Mouse (Mus musculus) MEL (cell line): ENCODE measurements around the gene Kcnk7. TPM values are rescaled to one million over a fixed set of nuclear protein-coding genes. Genes with fewer than 3 reads are reported as not detected.

Source experiments
- DNase-seq: peaks from one replicate; pipeline ENCODE4 v3.0.0; 2011; ENCODE audit warnings: low read depth, low spot score
- H3K27ac ChIP-seq: 2 replicates; pipeline ENCODE4 v1.5.1; 2012; ENCODE audit warnings: low read depth, mild to moderate bottlenecking, control low read depth, low read length, moderate library complexity; ENCODE audit not compliant: control insufficient read depth
- H3K27me3 ChIP-seq, 2 experiments: fragments of 150-350 bp in 1 of 2; sonication (generic) in 1 of 2; 2 replicates each; pipeline ENCODE4 v1.6.1; 2012; ENCODE audit warnings: low read length in 2 of 2, mild to moderate bottlenecking in 2 of 2, improper control_type of control experiment in 1 of 2, moderate library complexity in 1 of 2; ENCODE audit not compliant: insufficient read depth in 2 of 2, control insufficient read depth in 1 of 2
- H3K36me3 ChIP-seq, 2 experiments: 2 replicates each; pipeline ENCODE4 v1.6.1; 2012 to 2014; ENCODE audit warnings: low read length in 2 of 2, improper control_type of control experiment in 1 of 2, inconsistent platforms in 1 of 2, mild to moderate bottlenecking in 1 of 2; ENCODE audit not compliant: insufficient read depth in 2 of 2, control insufficient read depth in 1 of 2
- H3K4me1 ChIP-seq, 2 experiments: fragments of 150-350 bp in 1 of 2; sonication (generic) in 1 of 2; 2 replicates each; pipeline ENCODE4 v1.6.1; 2012; ENCODE audit warnings: low read length in 2 of 2, improper control_type of control experiment in 1 of 2, mild to moderate bottlenecking in 1 of 2; ENCODE audit not compliant: insufficient read depth in 2 of 2, control insufficient read depth in 1 of 2
- H3K4me3 ChIP-seq, 2 experiments: fragments of 150-350 bp in 1 of 2; sonication (generic) in 1 of 2; 2 replicates each; pipeline ENCODE4 v1.5.1; 2012; ENCODE audit warnings: low read depth in 2 of 2, low read length in 2 of 2, mild to moderate bottlenecking in 2 of 2, moderate library complexity in 2 of 2, control low read depth in 1 of 2, improper control_type of control experiment in 1 of 2; ENCODE audit not compliant: control insufficient read depth in 1 of 2, insufficient read depth in 1 of 2
- H3K79me2 ChIP-seq: 2 replicates; pipeline ENCODE4 v1.6.1; 2012; ENCODE audit warnings: mild to moderate bottlenecking, low read length, moderate library complexity; ENCODE audit not compliant: control insufficient read depth, poor library complexity, insufficient read depth
- H3K9ac ChIP-seq: 2 replicates; pipeline ENCODE4 v1.6.1; 2012; ENCODE audit warnings: low read depth, mild to moderate bottlenecking, control low read depth, low read length, moderate library complexity; ENCODE audit not compliant: control insufficient read depth, poor library complexity, severe bottlenecking
- H3K9me3 ChIP-seq: fragments of 150-350 bp; sonication (generic); replicated peaks from 2 replicates; pipeline ENCODE4 v1.6.1; 2012; ENCODE audit warnings: mild to moderate bottlenecking, low read length, improper control_type of control experiment, moderate library complexity; ENCODE audit not compliant: insufficient read depth
- CHD2 ChIP-seq: IDR thresholded peaks from 2 replicates; pipeline ENCODE4 v1.6.1; 2011; ENCODE audit warnings: low read length, improper control_type of control experiment
- CTCF ChIP-seq, 3 experiments: IDR thresholded peaks in 2 of 3; conservative IDR thresholded peaks in 1 of 3; 2 replicates each; pipeline ENCODE4 v1.5.1; 2011 to 2012; ENCODE audit warnings: low read length in 3 of 3, low read depth in 2 of 3, mild to moderate bottlenecking in 2 of 3, improper control_type of control experiment in 1 of 3, inconsistent platforms in 1 of 3, mixed read lengths in 1 of 3, moderate library complexity in 1 of 3; ENCODE audit not compliant: control insufficient read depth in 1 of 3, insufficient read depth in 1 of 3, poor library complexity in 1 of 3, severe bottlenecking in 1 of 3
- E2F4 ChIP-seq: IDR thresholded peaks from 2 replicates; pipeline ENCODE4 v1.6.1; 2011; ENCODE audit warnings: low read depth, low read length, improper control_type of control experiment, borderline replicate concordance
- EP300 ChIP-seq, 2 experiments: IDR thresholded peaks; 2 replicates each; pipeline ENCODE4 v1.6.1; 2011; ENCODE audit warnings: improper control_type of control experiment in 2 of 2, low read length in 2 of 2, low read depth in 1 of 2, mild to moderate bottlenecking in 1 of 2
- ETS1 ChIP-seq: IDR thresholded peaks from 2 replicates; pipeline ENCODE4 v1.6.1; 2012; ENCODE audit warnings: low read depth, mild to moderate bottlenecking, inconsistent platforms, low read length, improper control_type of control experiment, moderate library complexity
- GABPA ChIP-seq: IDR thresholded peaks from 2 replicates; pipeline ENCODE4 v1.6.1; 2012; ENCODE audit warnings: low read depth, mild to moderate bottlenecking, inconsistent platforms, low read length, improper control_type of control experiment, moderate library complexity
- HCFC1 ChIP-seq: IDR thresholded peaks from 2 replicates; pipeline ENCODE4 v1.6.1; 2012; ENCODE audit warnings: low read depth, mild to moderate bottlenecking, inconsistent platforms, low read length, improper control_type of control experiment, moderate library complexity
- MAFK ChIP-seq: IDR thresholded peaks from 2 replicates; pipeline ENCODE4 v1.6.1; 2011; ENCODE audit warnings: low read depth, mild to moderate bottlenecking, low read length, improper control_type of control experiment, borderline replicate concordance
- MAX ChIP-seq: IDR thresholded peaks from 2 replicates; pipeline ENCODE4 v1.6.1; 2011; ENCODE audit warnings: low read length, improper control_type of control experiment
- MAZ ChIP-seq: IDR thresholded peaks from 2 replicates; pipeline ENCODE4 v1.6.1; 2012; ENCODE audit warnings: low read depth, mild to moderate bottlenecking, inconsistent platforms, low read length, improper control_type of control experiment
- MEF2A ChIP-seq: IDR thresholded peaks from 2 replicates; pipeline ENCODE4 v1.6.1; 2014; ENCODE audit warnings: low read depth, mild to moderate bottlenecking, inconsistent platforms, low read length, improper control_type of control experiment; ENCODE audit not compliant: poor library complexity, insufficient replicate concordance, severe bottlenecking; ENCODE audit errors: extremely low read depth
- MXI1 ChIP-seq: IDR thresholded peaks from 2 replicates; pipeline ENCODE4 v1.6.1; 2011; ENCODE audit warnings: mild to moderate bottlenecking, low read depth, low read length, improper control_type of control experiment
- MYB ChIP-seq: IDR thresholded peaks from 2 replicates; pipeline ENCODE4 v1.6.1; 2011; ENCODE audit warnings: mild to moderate bottlenecking, low read depth, low read length, improper control_type of control experiment
- MYC ChIP-seq: IDR thresholded peaks from 2 replicates; pipeline ENCODE4 v1.6.1; 2011; ENCODE audit warnings: low read depth, mild to moderate bottlenecking, low read length, improper control_type of control experiment, moderate library complexity
- NELFE ChIP-seq: IDR thresholded peaks from 2 replicates; pipeline ENCODE4 v1.6.1; 2011; ENCODE audit warnings: low read depth, low read length, improper control_type of control experiment
- NRF1 ChIP-seq: IDR thresholded peaks from 2 replicates; pipeline ENCODE4 v1.6.1; 2014; ENCODE audit warnings: low read depth, mild to moderate bottlenecking, inconsistent platforms, low read length, improper control_type of control experiment, moderate library complexity; ENCODE audit not compliant: poor library complexity, insufficient read depth, severe bottlenecking
- POLR2A ChIP-seq, 2 experiments: IDR thresholded peaks; 2 replicates each; pipeline ENCODE4 v1.6.1; 2011 to 2012; ENCODE audit warnings: low read length in 2 of 2, mild to moderate bottlenecking in 2 of 2, control low read depth in 1 of 2, improper control_type of control experiment in 1 of 2, low read depth in 1 of 2, moderate library complexity in 1 of 2; ENCODE audit not compliant: control insufficient read depth in 1 of 2, insufficient read depth in 1 of 2, poor library complexity in 1 of 2
- POLR2AphosphoS2 ChIP-seq: IDR thresholded peaks from 2 replicates; pipeline ENCODE4 v1.6.1; 2011; ENCODE audit warnings: low read length, improper control_type of control experiment
- POLR2AphosphoS5 ChIP-seq: IDR thresholded peaks from 2 replicates; pipeline ENCODE4 v1.6.1; 2012; ENCODE audit warnings: low read depth, borderline replicate concordance, mild to moderate bottlenecking, inconsistent platforms, low read length, moderate library complexity, mixed read lengths
- RAD21 ChIP-seq: IDR thresholded peaks from 2 replicates; pipeline ENCODE4 v1.6.1; 2011; ENCODE audit warnings: mild to moderate bottlenecking, low read depth, low read length, improper control_type of control experiment
- RCOR1 ChIP-seq: IDR thresholded peaks from 2 replicates; pipeline ENCODE4 v1.6.1; 2012; ENCODE audit warnings: low read depth, mild to moderate bottlenecking, inconsistent platforms, low read length, improper control_type of control experiment
- SIN3A ChIP-seq: IDR thresholded peaks from 2 replicates; pipeline ENCODE4 v1.6.1; 2012; ENCODE audit warnings: low read length, improper control_type of control experiment, inconsistent platforms
- SMC3 ChIP-seq: IDR thresholded peaks from 2 replicates; pipeline ENCODE4 v1.6.1; 2011; ENCODE audit warnings: low read depth, low read length, improper control_type of control experiment
- TAL1 ChIP-seq: IDR thresholded peaks from 2 replicates; pipeline ENCODE4 v1.6.1; 2012; ENCODE audit warnings: mild to moderate bottlenecking, inconsistent platforms, low read length, moderate library complexity, mixed read lengths
- USF1 ChIP-seq: IDR thresholded peaks from 2 replicates; pipeline ENCODE4 v1.6.1; 2014; ENCODE audit warnings: low read depth, mild to moderate bottlenecking, inconsistent platforms, low read length, improper control_type of control experiment, moderate library complexity
- ZC3H11A ChIP-seq: IDR thresholded peaks from 2 replicates; pipeline ENCODE4 v1.6.1; 2012; ENCODE audit warnings: low read depth, mild to moderate bottlenecking, inconsistent platforms, low read length, improper control_type of control experiment
- ZKSCAN1 ChIP-seq: IDR thresholded peaks from 2 replicates; pipeline ENCODE4 v1.6.1; 2012; ENCODE audit warnings: low read depth, mild to moderate bottlenecking, inconsistent platforms, low read length, improper control_type of control experiment, moderate library complexity
- ZNF384 ChIP-seq: IDR thresholded peaks from 2 replicates; pipeline ENCODE4 v1.6.1; 2012; ENCODE audit warnings: low read depth, mild to moderate bottlenecking, inconsistent platforms, low read length, improper control_type of control experiment
- polyA plus RNA-seq, 2 experiments: library from polyadenylated mRNA; stranded (reverse) in 1 of 2; unstranded in 1 of 2; fragments of >175 nt in 1 of 2; fragments of >200 nt in 1 of 2; gene quantifications; 2 replicates each; pipeline versions ENCODE4 v1.2.1 to v1.2.4; 2012; ENCODE audit warnings: low replicate concordance in 2 of 2, low read depth in 1 of 2; ENCODE audit not compliant: insufficient read length in 2 of 2, insufficient read depth in 1 of 2, missing spikeins in 1 of 2
- total RNA-seq: library from RNA; depleted of rRNA; stranded (reverse); fragments of 300-350 nt; gene quantifications from 2 replicates; pipeline ENCODE4 v1.2.3, GENCODE M21; 2012

Gene Kcnk7
- total and polyA plus RNA-seq, 3 experiments, result 0.23 to 0.60 TPM; not detected in 1

- TF ChIP-seq NELFE, result no peak
- no peak for TF ChIP-seq USF1
- no peak for TF ChIP-seq ZKSCAN1
- no peak for TF ChIP-seq POLR2AphosphoS5
- TF ChIP-seq CHD2, result no peak
- TF ChIP-seq NRF1, result no peak
- TF ChIP-seq HCFC1, result no peak
- no peak for TF ChIP-seq SIN3A
- no peak for TF ChIP-seq MXI1
- TF ChIP-seq CTCF (IDR thresholded peaks at IDR 0.05 in 2 of 3, conservative IDR thresholded peaks at IDR 0.05 in 1 of 3; ENCODE audit: control insufficient read depth in 1 of 3, insufficient read depth in 1 of 3, low read depth in 2 of 3, low read length in 3 of 3, poor library complexity in 1 of 3, severe bottlenecking in 1 of 3), result no peak
- TF ChIP-seq ETS1, result no peak
- no peak for TF ChIP-seq E2F4
- TF ChIP-seq EP300 (IDR thresholded peaks at IDR 0.05; ENCODE audit: low read depth in 1 of 2, low read length in 2 of 2), result no peak
- no peak for TF ChIP-seq TAL1
- no peak for TF ChIP-seq RAD21
- TF ChIP-seq MAFK, result no peak
- no peak for TF ChIP-seq MAZ
- TF ChIP-seq MEF2A, result no peak
- TF ChIP-seq POLR2AphosphoS2, result no peak
- TF ChIP-seq ZNF384, result no peak
- H3K27me3 ChIP-seq, result peaks cover 0 to 2% of the 10 kb centered on the region in 2 experiments; a peak in 1 of 4 replicates
- no peaks in the 10 kb centered on the region for H3K36me3 ChIP-seq
- no peaks in the 10 kb centered on the region for H3K9me3 ChIP-seq
- DNase-seq, result no peak
- peaks cover 0 to 4% of the 10 kb centered on the region in 2 experiments; a peak in 2 of 4 replicates for H3K4me1 ChIP-seq
- no peaks in the 10 kb centered on the region for H3K79me2 ChIP-seq
- H3K9ac ChIP-seq, result no peak overlapping the region
- H3K27ac ChIP-seq, result no peak overlapping the region
- no peak overlapping the region for H3K4me3 ChIP-seq
These were observed 37.6 kb downstream of the Kcnk7 start for GRCm38 (mm10) chr19:5741641-5742240.

- Histone ChIP-seq H3K4me3 (no peak overlapping the region), H3K9me3 (no peaks in the 10 kb centered on the region), H3K79me2 (no peaks in the 10 kb centered on the region), H3K27ac (no peak overlapping the region), H3K9ac (no peak overlapping the region), H3K4me1 (peaks cover 0 to 4% of the 10 kb centered on the region in 2 experiments; a peak in 2 of 4 replicates), H3K36me3 (no peaks in the 10 kb centered on the region), H3K27me3 (peaks cover 0 to 2% of the 10 kb centered on the region in 2 experiments; a peak in 1 of 4 replicates)
- DNase-seq, result no peak
- TF ChIP-seq SMC3 (no peak), EP300 (IDR thresholded peaks at IDR 0.05; ENCODE audit: low read depth in 1 of 2, low read length in 2 of 2) (no peak), CHD2 (no peak), ETS1 (no peak), MYB (no peak), TAL1 (no peak), MYC (no peak), ZC3H11A (no peak), POLR2A (IDR thresholded peaks at IDR 0.05; ENCODE audit: control insufficient read depth in 1 of 2, insufficient read depth in 1 of 2, low read depth in 1 of 2, low read length in 2 of 2, poor library complexity in 1 of 2) (no peak), GABPA (no peak), RCOR1 (no peak), MAX (no peak)
These were observed 38.1 kb downstream of the Kcnk7 start for GRCm38 (mm10) chr19:5742241-5742641.
